Mouse (Mus musculus): ENCODE measurements around the gene Clip4. TPM values are rescaled to one million over a fixed set of nuclear protein-coding genes. Genes with fewer than 3 reads are reported as not detected.

The Clip4 gene
- polyA plus RNA-seq, 1 experiment from 2014 or later = 45.2 TPM

- Histone ChIP-seq H3K4me2 (no peak overlapping the region), H3K27ac (ENCODE audit: poor library complexity, severe bottlenecking) (no peak overlapping the region), H3K4me1 (replicated peaks) (no peaks in the 10 kb centered on the region), H3K9me3 (replicated peaks) (peaks cover 3% of the 10 kb centered on the region; the same call in 1 of the 2 replicates), H3K27me3 (replicated peaks) (no peaks in the 10 kb centered on the region), H3K36me3 (no peaks in the 10 kb centered on the region), H3K4me3 (no peak overlapping the region), H3K9ac (no peak overlapping the region)
- WGBS = 70% methylated on average over 7 of the region's 7 CpGs
- ATAC-seq (ENCODE audit: insufficient number of reproducible peaks, low FRiP score) = no peak
Measured at GRCm38 (mm10) chr17:71760536-71760935, 7.7 kb upstream of the Clip4 start.

GRCm38 (mm10) chr17:71769564-71769963 lies 1.3 kb downstream of the Clip4 start:
- Histone ChIP-seq H3K27ac (ENCODE audit: poor library complexity, severe bottlenecking) (no peak overlapping the region), H3K9me3 (replicated peaks) (no peaks in the 10 kb centered on the region), H3K4me3 (no peak overlapping the region), H3K4me2 (no peak overlapping the region), H3K4me1 (replicated peaks) (no peaks in the 10 kb centered on the region), H3K27me3 (replicated peaks) (no peaks in the 10 kb centered on the region), H3K36me3 (no peaks in the 10 kb centered on the region), H3K9ac (no peak overlapping the region)
- 61% methylated on average over 6 of the region's 6 CpGs for WGBS
- ATAC-seq (ENCODE audit: insufficient number of reproducible peaks, low FRiP score) = no peak

GRCm38 (mm10) chr17:71770696-71771095 lies 2.4 kb downstream of the Clip4 start:
- WGBS = 90% methylated on average over 3 of the region's 3 CpGs
- no peaks in the 10 kb centered on the region for H3K9me3 ChIP-seq (replicated peaks)
- no peak overlapping the region for H3K4me2 ChIP-seq
- no peaks in the 10 kb centered on the region for H3K27me3 ChIP-seq (replicated peaks)
- H3K4me3 ChIP-seq = no peak overlapping the region
- no peak overlapping the region for H3K27ac ChIP-seq (ENCODE audit: poor library complexity, severe bottlenecking)
- no peaks in the 10 kb centered on the region for H3K36me3 ChIP-seq
- no peak overlapping the region for H3K9ac ChIP-seq
- no peaks in the 10 kb centered on the region for H3K4me1 ChIP-seq (replicated peaks)
- ATAC-seq (ENCODE audit: insufficient number of reproducible peaks, low FRiP score) = no peak

- ATAC-seq (ENCODE audit: insufficient number of reproducible peaks, low FRiP score) = no peak
- H3K9me3 ChIP-seq (replicated peaks) = peaks cover 4% of the 10 kb centered on the region; the same call in 1 of the 2 replicates
- H3K4me2 ChIP-seq = no peak overlapping the region
Measured at GRCm38 (mm10) chr17:71774173-71774572, 5.9 kb downstream of the Clip4 start.

GRCm38 (mm10) chr17:71775279-71775678 lies 7.0 kb downstream of the Clip4 start:
- Histone ChIP-seq H3K4me2 (no peak overlapping the region), H3K9ac (no peak overlapping the region), H3K4me1 (replicated peaks) (no peaks in the 10 kb centered on the region), H3K27me3 (replicated peaks) (no peaks in the 10 kb centered on the region), H3K4me3 (no peak overlapping the region), H3K36me3 (no peaks in the 10 kb centered on the region), H3K27ac (ENCODE audit: poor library complexity, severe bottlenecking) (no peak overlapping the region), H3K9me3 (replicated peaks) (peaks cover 4% of the 10 kb centered on the region; the same call in 1 of the 2 replicates)
- WGBS = 77% methylated on average over 4 of the region's 4 CpGs
- ATAC-seq (ENCODE audit: insufficient number of reproducible peaks, low FRiP score) = no peak

More at GRCm38 (mm10) chr17:71774173-71774572, 5.9 kb downstream of the Clip4 start:
- Histone ChIP-seq H3K9ac (no peak overlapping the region), H3K4me1 (replicated peaks) (no peaks in the 10 kb centered on the region), H3K27me3 (replicated peaks) (no peaks in the 10 kb centered on the region), H3K4me3 (no peak overlapping the region), H3K27ac (ENCODE audit: poor library complexity, severe bottlenecking) (no peak overlapping the region), H3K36me3 (no peaks in the 10 kb centered on the region)
- 71% methylated on average over 4 of the region's 4 CpGs for WGBS

- no peak overlapping the region for H3K4me2 ChIP-seq
- ATAC-seq (ENCODE audit: insufficient number of reproducible peaks, low FRiP score) = no peak
- no peak overlapping the region for H3K9ac ChIP-seq
- H3K27ac ChIP-seq (ENCODE audit: poor library complexity, severe bottlenecking) = no peak overlapping the region
- no peak overlapping the region for H3K4me3 ChIP-seq
- H3K4me1 ChIP-seq (replicated peaks) = 0 out of 2 replicates have a peak, but pooled peaks cover 3% of the 10 kb centered on the region
- no peaks in the 10 kb centered on the region for H3K36me3 ChIP-seq
- 70% methylated on average over 3 of the region's 3 CpGs for WGBS
- H3K9me3 ChIP-seq (replicated peaks) = peaks cover 4% of the 10 kb centered on the region; the same call in 1 of the 2 replicates
- H3K27me3 ChIP-seq (replicated peaks) = peaks cover 14% of the 10 kb centered on the region; the same call in 1 of the 2 replicates
Measured at GRCm38 (mm10) chr17:71778696-71779095, 10.4 kb downstream of the Clip4 start.

GRCm38 (mm10) chr17:71780490-71780889 lies 12.2 kb downstream of the Clip4 start:
- H3K4me3 ChIP-seq = no peak overlapping the region
- no peaks in the 10 kb centered on the region for H3K36me3 ChIP-seq
- H3K4me1 ChIP-seq (replicated peaks) = peaks cover 11% of the 10 kb centered on the region
- H3K9ac ChIP-seq = no peak overlapping the region
- H3K27me3 ChIP-seq (replicated peaks) = peaks cover 14% of the 10 kb centered on the region; the same call in 1 of the 2 replicates
- peaks cover 4% of the 10 kb centered on the region; the same call in 1 of the 2 replicates for H3K9me3 ChIP-seq (replicated peaks)
- 93% methylated on average over 2 of the region's 2 CpGs for WGBS
- no peak overlapping the region for H3K27ac ChIP-seq (ENCODE audit: poor library complexity, severe bottlenecking)
- no peak overlapping the region for H3K4me2 ChIP-seq
- no peak for ATAC-seq (ENCODE audit: insufficient number of reproducible peaks, low FRiP score)

GRCm38 (mm10) chr17:71780945-71781344 lies 12.7 kb downstream of the Clip4 start:
- H3K27me3 ChIP-seq (replicated peaks) = peaks cover 14% of the 10 kb centered on the region; the same call in 1 of the 2 replicates
- peaks cover 4% of the 10 kb centered on the region; the same call in 1 of the 2 replicates for H3K9me3 ChIP-seq (replicated peaks)
- no peaks in the 10 kb centered on the region for H3K36me3 ChIP-seq
- H3K4me2 ChIP-seq = no peak overlapping the region
- H3K4me3 ChIP-seq = no peak overlapping the region
- H3K4me1 ChIP-seq (replicated peaks) = peaks cover 11% of the 10 kb centered on the region
- WGBS = 69% methylated on average over 4 of the region's 4 CpGs
- ATAC-seq (ENCODE audit: insufficient number of reproducible peaks, low FRiP score) = no peak
- H3K9ac ChIP-seq = no peak overlapping the region
- no peak overlapping the region for H3K27ac ChIP-seq (ENCODE audit: poor library complexity, severe bottlenecking)

GRCm38 (mm10) chr17:71782242-71782698 lies 14.0 kb downstream of the Clip4 start:
- Histone ChIP-seq H3K27ac (ENCODE audit: poor library complexity, severe bottlenecking) (peak overlapping the region; percentile 72), H3K4me1 (replicated peaks) (peaks cover 11% of the 10 kb centered on the region), H3K36me3 (no peaks in the 10 kb centered on the region), H3K27me3 (replicated peaks) (peaks cover 14% of the 10 kb centered on the region; the same call in 1 of the 2 replicates), H3K9ac (peak overlapping the region; percentile 88), H3K9me3 (replicated peaks) (peaks cover 4% of the 10 kb centered on the region; the same call in 1 of the 2 replicates), H3K4me3 (peak overlapping the region; percentile 73), H3K4me2 (peak overlapping the region; percentile 69)
- WGBS = under 1% methylated on average over 29 of the region's 29 CpGs
- peak; percentile 81 for ATAC-seq (ENCODE audit: insufficient number of reproducible peaks, low FRiP score)

- peak; percentile 67 for ATAC-seq (ENCODE audit: insufficient number of reproducible peaks, low FRiP score)
- Histone ChIP-seq H3K27ac (ENCODE audit: poor library complexity, severe bottlenecking) (peak overlapping the region; percentile 72), H3K27me3 (replicated peaks) (peaks cover 14% of the 10 kb centered on the region; the same call in 1 of the 2 replicates), H3K9ac (peak overlapping the region; percentile 88), H3K4me2 (peak overlapping the region; percentile 69), H3K4me3 (peak overlapping the region; percentile 73), H3K36me3 (no peaks in the 10 kb centered on the region), H3K4me1 (replicated peaks) (peaks cover 11% of the 10 kb centered on the region), H3K9me3 (replicated peaks) (peaks cover 4% of the 10 kb centered on the region; the same call in 1 of the 2 replicates)
- WGBS = 2% methylated on average over 59 of the region's 59 CpGs
Measured at GRCm38 (mm10) chr17:71782699-71783365, 14.6 kb downstream of the Clip4 start.

- Histone ChIP-seq H3K27ac (ENCODE audit: poor library complexity, severe bottlenecking) (peak overlapping the region; percentile 72), H3K4me3 (peak overlapping the region; percentile 73), H3K9ac (peak overlapping the region; percentile 88), H3K4me2 (peak overlapping the region; percentile 69), H3K27me3 (replicated peaks) (peaks cover 14% of the 10 kb centered on the region; the same call in 1 of the 2 replicates), H3K9me3 (replicated peaks) (peaks cover 5% of the 10 kb centered on the region), H3K4me1 (replicated peaks) (peaks cover 11% of the 10 kb centered on the region), H3K36me3 (0 out of 2 replicates have a peak, but pooled peaks cover 1% of the 10 kb centered on the region)
- no peak for ATAC-seq (ENCODE audit: insufficient number of reproducible peaks, low FRiP score)
- 16% methylated on average over 10 of the region's 10 CpGs for WGBS
Measured at GRCm38 (mm10) chr17:71783366-71783735, 15.1 kb downstream of the Clip4 start.

Measured in heart, embryonic 12.5 days (tissue).